Mouse (Mus musculus): Measurements from ENCODE around the gene Shc1. TPM values are rescaled to one million over a fixed set of nuclear protein-coding genes. Genes with fewer than 3 reads are reported as not detected.

Gene Shc1
- total RNA-seq, 2 experiments from 2014 or later: 14.7 to 15.1 TPM

- DNase-seq (ENCODE audit: low spot score in 2 of 2): peak in 1 of 2 experiments; percentile 34
Measured at GRCm38 (mm10) chr3:89388901-89389740, 29.1 kb upstream of the Shc1 start.

- DNase-seq (ENCODE audit: low spot score in 2 of 2): no peak
Measured at GRCm38 (mm10) chr3:89390111-89390515, 28.1 kb upstream of the Shc1 start.

- peak in 1 of 2 experiments; percentile 16 for DNase-seq (ENCODE audit: low spot score in 2 of 2)
Measured at GRCm38 (mm10) chr3:89390699-89391662, 27.3 kb upstream of the Shc1 start.

GRCm38 (mm10) chr3:89391663-89392511, 26.4 kb upstream of the Shc1 start:
- peak; percentile 42 to 48 for DNase-seq (ENCODE audit: low spot score in 2 of 2)

GRCm38 (mm10) chr3:89392871-89393311, 25.4 kb upstream of the Shc1 start:
- DNase-seq (ENCODE audit: low spot score in 2 of 2): peak in 1 of 2 experiments; percentile 45

- peak; percentile 95 to 96 for DNase-seq (ENCODE audit: low spot score in 2 of 2)
Measured at GRCm38 (mm10) chr3:89393605-89394004, 24.6 kb upstream of the Shc1 start.

- DNase-seq (ENCODE audit: low spot score in 2 of 2): peak; percentile 69 to 76
Measured at GRCm38 (mm10) chr3:89394006-89394893, 24.0 kb upstream of the Shc1 start, which contains the start of gene Zbtb7b. TSS of gene Zbtb7b (minus strand) at chr3:89394776.

- peak; percentile 63 to 73 for DNase-seq (ENCODE audit: low spot score in 2 of 2)
Measured at GRCm38 (mm10) chr3:89394894-89395256, 23.4 kb upstream of the Shc1 start.

- DNase-seq (ENCODE audit: low spot score in 2 of 2): no peak
Measured at GRCm38 (mm10) chr3:89395419-89395805, 22.8 kb upstream of the Shc1 start.

- DNase-seq (ENCODE audit: low spot score in 2 of 2): peak; percentile 65 to 69
Measured at GRCm38 (mm10) chr3:89395806-89396653, 22.2 kb upstream of the Shc1 start.

- DNase-seq (ENCODE audit: low spot score in 2 of 2): no peak
Measured at GRCm38 (mm10) chr3:89396654-89397005, 21.6 kb upstream of the Shc1 start.

- no peak for DNase-seq (ENCODE audit: low spot score in 2 of 2)
Measured at GRCm38 (mm10) chr3:89401329-89401728, 16.9 kb upstream of the Shc1 start.

- DNase-seq (ENCODE audit: low spot score in 2 of 2): no peak
Measured at GRCm38 (mm10) chr3:89402693-89403092, 15.6 kb upstream of the Shc1 start, which contains the start of gene Lenep. TSS of gene Lenep (minus strand) at chr3:89402793.

- DNase-seq (ENCODE audit: low spot score in 2 of 2): no peak
Measured at GRCm38 (mm10) chr3:89406887-89407286, 11.4 kb upstream of the Shc1 start.

GRCm38 (mm10) chr3:89408448-89408847, 9.8 kb upstream of the Shc1 start:
- DNase-seq (ENCODE audit: low spot score in 2 of 2): no peak

GRCm38 (mm10) chr3:89409701-89410100, 8.5 kb upstream of the Shc1 start:
- DNase-seq (ENCODE audit: low spot score in 2 of 2): no peak

GRCm38 (mm10) chr3:89410864-89411263, 7.4 kb upstream of the Shc1 start:
- no peak for DNase-seq (ENCODE audit: low spot score in 2 of 2)

- peak; percentile 100 for DNase-seq (ENCODE audit: low spot score in 2 of 2)
Measured at GRCm38 (mm10) chr3:89411490-89412393, 6.5 kb upstream of the Shc1 start, which contains the start of gene Flad1. TSS of gene Flad1 (minus strand) at chr3:89411870.
